Mouse (Mus musculus) right cerebral cortex, postnatal 10 days (tissue): ENCODE measurements around the gene 4930556J24Rik.
"Not testable (repeated sequence)": the region's sequence is repeated elsewhere in the genome, so short reads cannot be mapped to it uniquely, and the experiment has no call there.

Experiments used
- DNase-seq, 2 experiments: peaks; one replicate each; pipeline ENCODE4 v3.0.0; 2021; ENCODE audit warnings: low spot score in 2 of 2

4930556J24Rik gene

DNA sequence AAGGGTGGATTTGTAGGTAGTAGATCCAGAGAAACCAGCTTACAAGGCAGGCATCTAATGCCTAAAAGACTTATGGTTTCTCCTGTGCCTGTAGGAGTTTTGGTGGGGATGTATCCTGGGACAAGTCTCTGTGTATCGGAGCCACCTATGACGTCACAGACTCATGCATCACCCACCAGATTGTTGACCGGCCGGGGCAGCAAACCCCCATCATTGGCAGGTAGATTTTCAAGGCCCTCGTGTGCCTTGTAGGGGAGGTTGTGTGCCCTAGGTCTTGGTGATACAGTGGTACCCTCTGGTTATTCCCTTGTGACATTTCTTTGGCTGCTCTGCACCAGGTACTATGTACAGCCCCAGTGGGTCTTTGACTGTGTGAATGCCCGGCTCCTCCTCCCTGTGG is at the start of gene 4930556J24Rik:
4930556J24Rik (minus strand) TSS at position 101 of the 400 bp plus-strand sequence.
- no peak for DNase-seq

DNA sequence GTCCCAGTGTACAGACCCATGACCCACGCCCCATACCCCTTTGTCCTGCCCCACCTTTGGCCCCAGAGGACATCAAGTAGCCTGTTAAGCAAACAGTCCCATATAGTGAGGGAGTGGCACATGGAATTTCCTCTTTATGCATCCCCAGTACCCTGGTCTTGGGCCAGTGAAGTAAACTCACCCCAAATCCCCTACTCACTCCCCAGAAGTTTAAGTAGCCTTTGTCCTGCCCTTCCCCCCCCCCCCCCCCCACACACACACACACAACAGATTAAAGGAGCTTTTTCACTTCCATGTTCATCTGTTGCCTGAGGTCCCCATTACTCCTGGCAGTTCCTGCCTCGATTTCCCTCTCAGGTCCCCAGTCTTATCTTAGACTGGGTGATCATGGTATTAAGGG is 46.7 kb upstream of the 4930556J24Rik start:
- no peak for DNase-seq

DNA sequence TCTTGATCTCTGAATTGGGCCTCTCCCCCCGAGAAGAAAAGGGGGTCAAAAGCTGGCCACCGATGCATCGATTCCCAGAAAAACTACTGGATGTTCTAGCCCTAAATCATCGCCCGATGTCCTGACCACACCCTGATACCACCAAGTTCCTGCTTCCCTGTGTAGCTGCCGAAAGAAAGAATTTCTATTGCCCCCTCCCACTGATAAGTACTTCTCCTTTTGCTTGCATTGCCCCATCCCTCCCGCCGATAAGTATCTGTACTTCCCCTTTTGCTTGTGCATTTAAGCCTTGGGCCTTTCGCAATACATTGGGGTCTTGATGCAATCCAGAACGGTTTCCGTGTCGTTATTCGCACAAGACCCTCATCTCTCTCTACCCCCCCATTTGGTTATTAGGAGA is 45.5 kb upstream of the 4930556J24Rik start:
- DNase-seq, result not testable (repeated sequence)

DNA sequence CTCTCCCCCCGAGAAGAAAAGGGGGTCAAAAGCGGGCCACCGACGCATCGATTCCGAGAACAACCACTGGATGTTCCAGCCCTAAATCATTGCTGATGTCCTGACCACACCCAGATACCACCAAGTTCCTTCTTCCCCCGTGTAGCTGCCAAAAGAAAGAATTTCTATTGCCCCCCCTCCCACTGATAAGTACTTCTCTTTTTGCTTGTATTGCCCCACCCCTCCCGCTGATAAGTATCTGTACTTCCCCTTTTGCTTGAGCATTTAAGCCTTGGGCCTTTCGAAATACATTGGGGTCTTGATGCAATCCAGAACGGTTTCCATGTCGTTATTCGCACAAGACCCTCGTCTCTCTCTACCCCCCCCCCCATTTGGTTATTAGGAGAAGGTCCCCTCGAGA is 39.2 kb upstream of the 4930556J24Rik start:
- DNase-seq, result not testable (repeated sequence)

DNA sequence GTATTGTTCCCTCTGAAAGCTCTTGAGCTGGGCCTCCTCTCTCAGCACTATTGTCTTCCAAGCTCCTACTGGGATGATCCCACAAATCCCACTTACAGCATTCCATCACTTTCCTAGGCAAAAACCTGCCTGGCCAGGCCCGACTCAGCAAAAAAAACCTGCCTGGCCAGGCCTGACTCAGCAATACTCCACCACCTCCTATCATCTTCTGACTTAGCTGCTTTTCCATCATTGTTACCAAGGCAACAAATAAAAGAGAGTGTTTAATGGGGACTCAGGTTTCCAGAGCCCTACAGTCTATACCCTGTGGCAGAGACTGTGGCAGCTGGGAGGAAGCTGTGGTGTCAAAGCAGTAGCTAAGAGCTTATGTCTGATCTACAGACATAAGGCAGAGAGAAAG is 36.0 kb upstream of the 4930556J24Rik start:
- DNase-seq, result no peak

DNA sequence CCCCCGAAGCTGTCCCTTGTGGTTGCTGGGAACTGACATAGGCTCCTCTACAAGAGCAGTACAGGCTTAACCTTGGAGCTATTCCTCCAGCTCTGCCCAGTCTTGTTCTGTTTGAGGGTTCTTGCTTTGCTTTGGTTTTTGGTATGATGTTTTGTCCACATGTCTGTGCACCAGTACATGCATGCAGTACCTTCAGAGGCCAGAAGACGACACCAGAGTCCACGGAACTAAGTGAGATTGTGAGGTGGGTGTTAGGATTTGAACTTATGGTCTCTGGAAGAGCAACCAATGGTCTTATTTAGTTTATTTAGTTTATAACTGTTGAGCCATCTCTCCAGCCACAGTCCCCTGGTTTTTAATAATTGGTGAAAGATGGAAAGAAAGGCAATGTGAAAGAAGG is 29.9 kb upstream of the 4930556J24Rik start:
- DNase-seq, result no peak

DNA sequence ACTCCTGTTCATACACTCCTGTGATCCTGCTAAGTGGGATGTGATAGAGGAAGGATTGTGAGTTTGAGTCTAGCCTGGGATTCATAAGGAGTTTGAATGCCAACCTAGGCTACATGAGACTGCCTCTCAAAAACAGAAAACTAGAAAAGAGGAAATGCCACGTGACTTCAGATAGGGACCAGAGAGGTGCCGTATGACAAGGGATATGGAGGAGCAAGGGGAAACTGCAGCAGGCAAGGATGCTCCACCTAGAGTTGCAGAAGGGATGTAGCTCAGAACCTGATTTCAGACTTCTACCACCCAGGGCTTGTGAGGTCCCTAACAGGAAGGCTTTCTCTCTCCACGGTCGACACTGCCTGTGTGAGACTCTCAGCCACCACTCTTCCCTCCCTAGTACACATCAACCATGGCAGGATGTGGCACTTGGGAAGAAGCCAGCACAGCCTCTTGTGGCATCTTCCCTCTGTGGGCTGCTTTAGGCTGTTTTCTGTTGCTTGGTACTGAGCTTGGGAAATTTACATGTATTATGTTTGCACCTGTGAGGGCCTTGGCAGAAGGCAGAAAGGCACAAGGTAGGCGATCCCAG is 28.7 kb upstream of the 4930556J24Rik start:
- DNase-seq, result no peak

DNA sequence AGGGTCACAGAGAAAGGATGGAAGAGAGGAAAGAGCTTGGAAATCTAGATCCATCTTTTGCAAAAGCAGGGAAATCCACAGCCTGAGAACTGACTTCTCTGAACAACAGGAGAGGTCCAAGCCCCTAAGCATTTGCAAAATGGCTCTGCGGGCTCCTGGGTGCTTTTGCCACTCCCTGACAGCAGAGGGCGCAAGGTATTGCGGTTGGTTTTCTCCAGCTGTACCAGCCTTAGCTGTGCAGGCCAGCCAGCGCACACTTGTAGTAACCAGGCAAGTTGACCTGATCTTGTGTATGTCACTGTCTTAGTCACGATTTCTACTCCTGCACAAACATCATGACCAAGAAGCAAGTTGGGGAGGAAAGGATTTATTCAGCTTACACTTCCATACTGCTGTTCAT is 25.0 kb upstream of the 4930556J24Rik start:
- peak; percentile 69 to 81 for DNase-seq

DNA sequence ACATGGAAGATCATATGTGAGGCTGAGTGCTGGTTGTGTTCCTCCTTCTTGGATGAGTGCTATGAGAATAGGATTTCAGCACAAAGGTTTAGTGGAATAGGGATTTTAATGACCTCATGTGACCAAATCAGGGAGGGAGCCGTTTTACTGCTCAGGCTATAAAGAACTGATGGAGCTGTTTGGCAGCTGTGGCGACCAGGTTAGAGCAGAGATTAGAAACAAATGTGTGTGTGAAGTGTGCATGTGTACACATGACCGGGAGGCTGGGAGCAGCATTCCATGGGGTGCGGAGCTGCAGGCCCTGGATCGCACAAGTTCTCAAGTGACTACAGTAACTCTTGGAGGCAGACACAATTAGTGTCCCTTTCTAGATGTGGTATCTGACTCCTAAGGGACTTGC is 23.0 kb upstream of the 4930556J24Rik start:
- DNase-seq, result no peak

DNA sequence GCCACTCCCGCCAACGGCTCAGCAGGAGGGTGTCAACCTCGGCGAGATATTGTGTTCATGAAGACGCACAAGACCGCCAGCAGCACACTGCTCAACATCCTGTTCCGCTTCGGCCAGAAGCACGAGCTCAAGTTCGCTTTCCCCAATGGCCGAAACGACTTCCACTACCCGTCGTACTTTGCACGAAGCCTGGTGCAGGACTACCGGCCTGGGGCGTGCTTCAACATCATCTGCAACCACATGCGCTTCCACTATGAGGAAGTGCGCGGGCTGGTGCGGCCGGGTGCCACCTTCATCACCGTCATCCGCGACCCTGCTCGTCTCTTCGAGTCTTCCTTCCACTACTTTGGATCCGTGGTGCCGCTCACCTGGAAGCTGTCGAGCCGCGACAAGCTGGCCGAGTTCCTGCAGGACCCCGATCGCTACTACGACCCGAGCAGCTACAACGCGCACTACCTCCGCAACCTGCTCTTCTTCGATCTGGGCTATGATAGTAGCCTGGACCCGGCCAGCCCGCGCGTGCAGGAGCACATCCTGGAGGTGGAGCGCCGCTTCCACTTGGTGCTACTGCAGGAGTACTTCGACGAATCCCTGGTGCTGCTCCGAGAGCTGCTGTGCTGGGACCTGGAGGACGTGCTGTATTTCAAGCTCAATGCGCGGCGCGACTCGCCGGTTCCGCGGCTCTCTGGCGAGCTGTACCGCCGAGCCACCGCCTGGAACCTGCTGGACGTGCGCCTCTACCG is 21.6 kb upstream of the 4930556J24Rik start:
- DNase-seq, result no peak

DNA sequence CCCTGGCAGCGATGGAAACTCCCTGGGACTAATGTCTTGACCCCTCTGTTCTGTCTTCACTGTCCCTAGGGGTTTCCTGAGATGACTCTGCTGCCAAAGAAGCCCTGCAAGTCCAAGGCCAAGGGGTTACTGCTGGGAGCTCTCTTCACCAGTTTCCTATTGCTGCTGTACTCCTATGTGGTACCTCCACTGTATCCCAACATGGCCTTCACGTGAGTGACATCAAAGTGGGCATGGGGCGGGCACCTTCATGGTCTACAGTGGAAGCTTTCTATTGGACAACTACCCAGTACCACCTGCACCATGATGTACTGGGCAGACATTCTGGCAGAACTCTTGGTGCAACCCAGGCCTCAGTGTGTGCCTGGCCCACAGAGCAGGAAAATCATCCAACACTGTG is 20.3 kb upstream of the 4930556J24Rik start:
- DNase-seq, result no peak

DNA sequence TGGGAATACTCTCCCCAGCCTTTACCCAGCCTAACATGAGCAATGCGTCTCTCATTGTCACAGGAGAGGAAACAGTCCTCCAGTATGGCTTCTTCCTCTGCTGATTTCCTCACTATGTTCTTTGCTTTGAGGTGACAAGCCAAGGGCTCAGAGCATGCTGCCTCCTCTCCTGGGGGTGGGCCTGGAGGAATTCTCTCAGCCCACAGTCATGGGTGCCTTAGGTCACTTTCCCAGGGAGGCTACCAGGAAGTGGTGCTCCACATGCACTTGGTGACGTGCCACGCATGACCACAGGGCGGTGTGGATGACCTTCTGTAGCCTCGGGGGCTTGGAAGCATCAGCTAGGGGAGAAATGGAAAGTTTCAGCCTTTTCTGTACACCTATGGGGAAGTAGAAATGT is 18.9 kb upstream of the 4930556J24Rik start:
- DNase-seq, result no peak

DNA sequence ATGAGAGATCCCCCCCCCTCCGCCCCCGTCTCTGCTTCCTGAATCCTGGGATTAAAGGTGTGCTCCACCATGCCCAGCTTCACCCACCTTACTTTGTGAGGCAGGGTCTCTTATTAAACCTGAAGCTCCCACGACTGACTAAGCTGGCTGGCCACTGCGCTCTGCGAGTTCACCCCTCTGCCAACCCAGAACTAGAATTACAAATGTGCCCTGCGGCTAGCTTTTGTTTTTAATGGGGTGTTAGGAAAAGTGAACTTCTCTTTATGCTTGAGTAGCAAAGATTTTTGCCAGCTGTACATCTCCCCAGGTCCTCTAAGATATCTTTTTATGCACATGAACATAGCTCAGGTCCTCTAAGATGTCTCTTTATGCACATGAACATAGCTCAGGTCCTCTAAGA is 17.3 kb upstream of the 4930556J24Rik start:
- no peak for DNase-seq

DNA sequence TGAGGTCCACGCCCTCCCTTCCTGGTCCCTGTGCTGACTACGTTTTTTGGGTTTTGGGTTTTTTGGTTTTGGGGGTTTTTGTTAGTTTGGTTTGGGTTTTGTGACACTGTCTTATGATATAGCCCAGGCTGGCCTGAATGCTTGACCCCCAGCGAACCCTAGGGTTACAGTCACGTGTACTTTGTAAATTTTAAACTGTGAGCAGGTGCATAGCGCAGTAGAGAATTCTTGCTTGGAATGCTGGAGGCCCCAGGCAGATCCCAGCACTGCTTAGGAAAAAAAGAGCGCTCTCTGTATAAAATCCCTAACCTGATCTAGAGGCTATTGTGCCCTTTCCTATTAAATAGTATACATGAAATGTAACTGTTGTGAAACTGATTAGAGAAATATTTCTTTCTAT is 16.6 kb upstream of the 4930556J24Rik start:
- no peak for DNase-seq

DNA sequence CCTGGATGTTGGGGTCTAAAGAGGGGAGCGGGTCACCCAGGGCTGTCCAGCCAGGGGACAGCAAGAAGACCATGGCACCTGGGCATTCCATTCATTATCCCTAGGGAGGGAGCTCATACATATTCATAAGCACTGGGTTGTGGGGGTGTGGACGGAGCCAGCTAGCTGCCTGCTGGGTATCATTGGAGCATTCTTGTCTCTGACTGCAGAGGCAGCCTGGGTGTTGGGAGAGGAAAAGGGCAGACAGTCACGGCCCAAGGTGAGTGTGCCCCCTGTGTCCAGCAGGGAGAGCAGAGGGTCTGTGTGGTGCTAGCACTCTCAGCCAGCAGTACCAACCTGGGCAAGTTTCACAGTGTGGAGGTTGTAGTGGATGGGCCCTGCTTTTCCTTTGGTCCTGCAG is 13.2 kb upstream of the 4930556J24Rik start:
- DNase-seq, result no peak

DNA sequence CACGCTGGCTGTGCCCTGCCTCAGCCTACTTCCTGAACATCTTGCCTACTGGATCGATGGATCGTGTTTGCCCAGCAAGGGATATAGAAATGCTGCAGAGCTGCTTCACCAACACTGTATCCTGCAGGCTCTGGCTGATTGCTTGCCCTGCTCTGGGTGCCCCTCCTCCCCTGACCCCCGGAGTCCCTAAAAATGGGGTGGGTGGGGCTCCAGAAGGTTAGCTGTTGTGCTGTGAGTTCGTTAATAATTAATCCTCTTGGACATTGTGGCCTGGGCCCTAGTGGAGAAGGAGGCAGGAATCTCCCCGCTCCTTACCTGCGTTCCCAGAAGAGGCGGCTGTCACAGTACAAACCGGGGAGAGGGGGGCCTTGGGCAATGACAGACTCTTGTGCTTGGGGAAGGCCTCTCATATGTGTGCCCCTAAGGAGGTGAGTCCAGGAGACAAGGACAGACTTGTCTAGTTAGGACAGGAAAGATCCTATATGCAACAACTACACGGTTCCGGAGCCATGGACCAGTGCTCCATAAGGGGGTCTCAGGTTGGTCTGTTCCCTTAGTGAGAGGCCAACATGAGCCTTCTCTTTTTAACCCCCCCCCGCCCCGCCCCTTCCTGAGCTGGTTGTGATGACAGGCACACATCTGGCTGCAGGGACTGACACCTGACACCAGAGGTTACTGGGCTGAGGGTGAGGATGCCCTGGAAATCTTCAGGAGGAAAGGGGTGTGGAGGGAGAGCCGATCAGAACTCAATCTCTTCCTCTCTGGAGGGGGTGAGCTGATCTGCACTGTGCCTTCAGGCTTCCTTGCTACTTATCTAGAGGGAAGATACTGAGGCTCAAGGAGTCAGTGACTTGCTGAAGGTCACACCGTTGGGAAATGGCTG is 7.5 kb upstream of the 4930556J24Rik start:
- no peak for DNase-seq

DNA sequence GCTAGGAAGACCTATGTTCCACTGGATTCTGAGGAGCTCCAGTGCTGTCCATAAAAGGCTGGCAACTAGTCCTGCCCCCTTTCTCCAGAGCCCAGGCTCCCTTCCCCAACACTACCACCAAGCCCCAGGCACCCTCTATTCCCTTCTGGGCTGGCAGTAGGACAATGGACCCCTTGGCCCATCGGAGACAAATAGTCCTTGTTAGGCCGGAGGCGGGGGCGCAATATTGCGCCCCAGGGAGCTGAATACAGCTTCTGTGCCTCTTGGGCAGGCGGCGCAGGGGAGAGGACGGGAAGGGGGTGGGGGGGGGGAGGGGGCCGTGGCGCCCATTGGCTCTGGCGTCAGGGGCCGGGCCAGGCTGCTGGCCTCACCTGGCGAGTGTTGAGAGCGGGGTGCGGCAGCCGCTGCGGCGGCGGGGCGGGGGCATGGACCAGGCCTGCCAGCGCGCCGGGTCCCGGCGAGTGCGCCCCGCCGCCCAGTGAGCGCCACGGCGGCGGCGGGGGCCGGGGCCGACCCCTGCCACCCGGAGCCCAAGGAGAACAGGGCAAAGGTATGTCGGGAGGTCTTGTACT is 6.8 kb upstream of the 4930556J24Rik start, which contains the start of gene Gal3st1:
Gal3st1 (plus strand) TSS at position 346 of the 572 bp plus-strand sequence.
- DNase-seq, result peak; percentile 49 to 55

DNA sequence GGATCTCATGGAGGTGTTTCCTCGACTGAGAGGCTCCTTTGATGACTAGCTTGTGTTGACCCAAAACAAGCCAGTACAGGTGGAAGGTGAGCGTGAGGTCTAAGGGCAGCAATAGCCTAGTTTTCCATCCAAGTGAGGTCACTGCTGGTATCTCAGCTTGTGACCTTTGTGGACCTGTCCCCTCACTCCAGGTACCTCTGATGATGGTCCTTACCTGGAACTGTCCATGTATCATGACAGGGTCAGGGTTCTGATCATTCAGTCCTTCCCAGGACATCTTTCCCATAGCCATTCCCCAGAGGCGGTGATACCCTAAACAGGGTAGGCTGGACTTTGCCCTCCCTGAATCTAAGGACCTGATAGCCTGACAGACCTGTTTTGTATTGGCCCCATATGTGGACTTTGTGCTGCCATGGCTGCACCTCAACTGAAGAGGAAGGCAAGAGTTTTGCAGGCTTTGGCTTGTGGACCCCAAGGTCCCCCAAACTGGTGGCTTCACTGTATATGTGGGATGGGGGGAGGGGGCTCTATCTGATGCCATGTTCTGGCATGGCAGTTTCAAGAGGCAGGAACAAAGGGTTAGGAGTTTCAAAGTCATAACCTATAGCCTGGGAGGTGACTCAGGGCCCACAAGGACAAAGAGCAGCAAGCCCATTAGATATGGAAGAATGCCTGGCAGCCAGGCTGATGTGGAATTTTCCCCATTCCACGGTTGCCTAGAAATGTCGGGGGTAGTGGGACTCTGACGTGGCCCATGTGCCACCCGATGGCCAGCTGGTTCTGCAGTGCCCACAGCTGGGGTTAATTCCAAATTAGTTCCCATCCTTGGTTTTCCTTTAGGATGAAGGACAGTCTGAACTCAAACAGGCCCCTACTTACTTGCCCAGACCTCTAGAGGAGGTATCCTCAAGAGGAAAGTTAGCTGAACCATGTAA is 6.0 kb upstream of the 4930556J24Rik start:
- DNase-seq, result no peak

DNA sequence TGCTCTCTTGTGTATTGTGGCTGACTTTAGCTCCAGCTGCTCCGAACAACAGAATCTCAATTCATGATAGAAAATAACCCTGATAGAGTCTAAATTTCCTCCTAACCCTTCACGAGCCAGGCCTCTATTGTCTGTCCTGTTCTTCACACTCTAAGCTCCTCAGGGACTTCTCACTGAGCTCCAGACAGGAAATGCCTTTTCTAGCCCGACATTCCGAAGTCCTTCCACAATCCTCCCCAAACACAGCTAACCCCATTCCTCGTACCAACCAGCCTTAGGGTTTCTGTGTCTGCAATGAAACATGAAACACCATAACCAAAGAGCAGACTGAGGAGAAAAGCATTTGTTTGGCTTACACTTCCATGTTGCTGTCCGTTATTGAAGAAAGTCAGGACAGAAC is 5.0 kb upstream of the 4930556J24Rik start:
- DNase-seq, result no peak

DNA sequence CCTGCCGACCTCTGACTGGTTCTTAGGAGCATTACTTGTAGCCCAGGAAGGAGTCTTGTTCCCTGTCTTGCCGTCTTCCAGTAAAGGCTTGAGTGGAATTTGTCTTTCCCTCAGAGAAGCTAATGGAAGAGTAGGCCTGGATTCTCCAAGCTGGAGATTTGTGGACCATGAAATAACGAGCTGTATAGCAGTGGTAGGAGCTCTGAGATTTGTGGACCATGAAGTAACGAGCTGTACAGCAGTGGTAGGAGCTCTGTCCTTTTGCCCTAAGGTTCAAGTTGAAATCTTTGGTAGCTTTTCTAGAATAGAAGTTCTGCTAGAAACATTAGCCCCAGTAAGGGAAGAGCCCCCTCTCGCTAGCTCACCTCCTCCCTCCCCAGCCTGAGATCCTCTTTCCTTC is 1.8 kb upstream of the 4930556J24Rik start:
- DNase-seq, result no peak

DNA sequence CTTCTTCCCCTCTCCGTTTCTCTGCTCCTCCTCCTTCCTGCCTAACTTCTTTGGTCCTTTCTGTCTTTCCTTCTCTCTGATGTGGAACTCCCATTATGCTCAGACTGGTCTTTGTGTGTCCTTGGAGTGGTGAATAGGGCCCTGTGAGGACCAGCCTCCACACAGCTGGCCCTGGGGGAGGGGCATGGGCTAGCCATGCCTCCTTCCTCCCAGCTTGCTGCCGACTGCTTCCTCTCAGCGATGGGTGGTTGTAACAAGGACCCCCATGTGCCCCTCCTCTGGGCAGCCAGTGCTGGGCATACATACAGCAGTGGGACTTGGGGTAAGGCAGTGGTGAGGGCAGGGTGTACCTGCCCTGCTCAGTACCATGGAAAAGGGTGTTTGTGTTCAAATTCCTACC is 2.3 kb downstream of the 4930556J24Rik start:
- peak; percentile 51 to 60 for DNase-seq
